ENCODE assay signal across 7 mouse cellular contexts in genomic region chr17:40933985-40934384, GRCm38 (mm10). TPM values are rescaled to one million over a fixed set of nuclear protein-coding genes. Genes with fewer than 3 reads are reported as not detected.
DNase-seq lines count a peak whose midpoint lies in the region; ATAC-seq and TF ChIP-seq lines count a peak whose summit lies in the region.

No protein-coding gene starts in this region.

- H3K36me3 ChIP-seq in lung, postnatal 0 days (ENCODE audit: insufficient read depth, low read length) = peaks cover 6% of the 10 kb centered on the region; the same call in 1 of the 2 replicates
- no peaks in the 10 kb centered on the region for H3K36me3 ChIP-seq in hindbrain, embryonic 11.5 days (ENCODE audit: control insufficient read depth, insufficient read depth, low read length)
- H3K36me3 ChIP-seq in megakaryocyte, embryonic 14.5 days (replicated peaks; ENCODE audit: low read length) = peaks cover 55% of the 10 kb centered on the region

- H3K9me3 ChIP-seq in lung, postnatal 0 days (ENCODE audit: low read length) = no peaks in the 10 kb centered on the region
- H3K9me3 ChIP-seq in hindbrain, embryonic 11.5 days (ENCODE audit: control insufficient read depth, low read length) = no peaks in the 10 kb centered on the region
- no peaks in the 10 kb centered on the region for H3K9me3 ChIP-seq in megakaryocyte, embryonic 14.5 days

- peak overlapping the region; percentile 39; the same call in 1 of the 2 replicates for H3K9ac ChIP-seq in lung, postnatal 0 days (replicated peaks; ENCODE audit: low read depth)
- peak overlapping the region; percentile 72 for H3K9ac ChIP-seq in hindbrain, embryonic 11.5 days (ENCODE audit: low read depth, low read length)

- no peak for TF ChIP-seq EP300 in lung, postnatal 0 days (IDR thresholded peaks at IDR 0.05)

- no peaks in the 10 kb centered on the region for H3K4me1 ChIP-seq in lung, postnatal 0 days (ENCODE audit: insufficient read depth, low read depth, low read length)
- no peaks in the 10 kb centered on the region for H3K4me1 ChIP-seq in cortical plate, adult 2 months (ENCODE audit: control insufficient read depth, insufficient read depth, low read length)
- H3K4me1 ChIP-seq in hindbrain, embryonic 11.5 days (replicated peaks; ENCODE audit: control insufficient read depth, insufficient read depth, low read length) = no peaks in the 10 kb centered on the region
- peaks cover 7% of the 10 kb centered on the region; the same call in 1 of the 2 replicates for H3K4me1 ChIP-seq in megakaryocyte, embryonic 14.5 days

- ATAC-seq in lung, postnatal 0 days = no peak
- ATAC-seq in hindbrain, embryonic 11.5 days (ENCODE audit: low FRiP score) = peak; percentile 33

- 1% methylated on average over 14 of the region's 14 CpGs for WGBS in lung, postnatal 0 days
- WGBS in hindbrain, embryonic 11.5 days = under 1% methylated on average over 14 of the region's 14 CpGs

- no peak for DNase-seq in lung, postnatal 0 days (ENCODE audit: low spot score)
- no peak for DNase-seq in lung, postnatal 14 days
- DNase-seq in hindbrain, embryonic 11.5 days (ENCODE audit: low spot score) = no peak
- DNase-seq in layer of hippocampus, postnatal 25 days (ENCODE audit: extremely low spot score in 1 of 2, low spot score in 1 of 2) = no peak
- no peak for DNase-seq in layer of hippocampus, adult 9-11 months

- H3K27me3 ChIP-seq in lung, postnatal 0 days (replicated peaks; ENCODE audit: insufficient read depth, low read length) = no peaks in the 10 kb centered on the region
- no peaks in the 10 kb centered on the region for H3K27me3 ChIP-seq in hindbrain, embryonic 11.5 days (ENCODE audit: control insufficient read depth, insufficient read depth, low read length)
- H3K27me3 ChIP-seq in megakaryocyte, embryonic 14.5 days (replicated peaks) = no peaks in the 10 kb centered on the region

- H3K4me2 ChIP-seq in lung, postnatal 0 days (replicated peaks; ENCODE audit: low read depth, low read length) = peak overlapping the region; percentile 66
- peak overlapping the region; percentile 51 for H3K4me2 ChIP-seq in hindbrain, embryonic 11.5 days (replicated peaks; ENCODE audit: low read depth, low read length)

- no peak for TF ChIP-seq POLR2A in cortical plate, adult 2 months (IDR thresholded peaks at IDR 0.05; ENCODE audit: extremely low read depth, insufficient read depth, low read length)

- H3K4me3 ChIP-seq in lung, postnatal 0 days (ENCODE audit: low read depth, low read length) = peak overlapping the region; percentile 72
- H3K4me3 ChIP-seq in cortical plate, adult 2 months (ENCODE audit: insufficient read depth, low read length) = peak overlapping the region; percentile 98
- H3K4me3 ChIP-seq in hindbrain, embryonic 11.5 days (ENCODE audit: low read depth, low read length) = peak overlapping the region; percentile 73
- H3K4me3 ChIP-seq in megakaryocyte, embryonic 14.5 days (replicated peaks) = peak overlapping the region; percentile 93

- H3K27ac ChIP-seq in lung, postnatal 0 days (ENCODE audit: low read length) = no peak overlapping the region
- no peak overlapping the region for H3K27ac ChIP-seq in cortical plate, adult 2 months (ENCODE audit: insufficient read depth, low read length)
- no peak overlapping the region for H3K27ac ChIP-seq in hindbrain, embryonic 11.5 days (ENCODE audit: low read depth, low read length)

- TF ChIP-seq CTCF in lung, postnatal 0 days (IDR thresholded peaks at IDR 0.05) = no peak
- no peak for TF ChIP-seq CTCF in cortical plate, adult 2 months (IDR thresholded peaks at IDR 0.05; ENCODE audit: extremely low read depth, insufficient read depth, low read length)

RNA-seq across cellular contexts. Expression of gene Mut, which starts 0.5 kb away (rescaled TPM):
- polyA plus RNA-seq in lung, postnatal 0 days (2015; fragmentation: Nextera tagmentation; extraction: Ambion mirVana) = 32.5 and 37.0 TPM in 2 replicates
- 21.7 and 24.6 TPM in 2 replicates for polyA plus RNA-seq in cortical plate, adult 2 months (2012; rRNA removed)
- 29.4 and 33.0 TPM in 2 replicates for polyA plus RNA-seq in hindbrain, embryonic 11.5 days (2014; fragmentation: Nextera tagmentation; extraction: Ambion mirVana)
- 3.5 TPM in 1 of 2 replicates, not detected in the other for polyA plus RNA-seq in megakaryocyte, embryonic 14.5 days (2012; ENCODE audit: insufficient read depth, low replicate concordance)
- 10 to 100 TPM; 43.8 to 49.5 TPM for total RNA-seq in layer of hippocampus, postnatal 25 days (2021)

RNA-seq across cellular contexts. Expression of gene Cenpq, which starts 0.9 kb away (rescaled TPM):
- 5.5 and 6.2 TPM in 2 replicates for polyA plus RNA-seq in lung, postnatal 0 days (2015; fragmentation: Nextera tagmentation; extraction: Ambion mirVana)
- polyA plus RNA-seq in cortical plate, adult 2 months (2012; rRNA removed) = 4.3 and 4.6 TPM in 2 replicates
- 31.0 and 35.2 TPM in 2 replicates for polyA plus RNA-seq in hindbrain, embryonic 11.5 days (2014; fragmentation: Nextera tagmentation; extraction: Ambion mirVana)
- polyA plus RNA-seq in megakaryocyte, embryonic 14.5 days (2012; ENCODE audit: insufficient read depth, low replicate concordance) = 0.86 TPM in 1 of 2 replicates, not detected in the other
- 1 to 10 TPM; 3.4 to 4.0 TPM for total RNA-seq in layer of hippocampus, postnatal 25 days (2021)

RNA-seq across cellular contexts. Expression of gene Glyatl3, which starts 19.8 kb away (rescaled TPM):
- not detected in 2 replicates for polyA plus RNA-seq in lung, postnatal 0 days (2015; fragmentation: Nextera tagmentation; extraction: Ambion mirVana)
- not detected in 2 replicates for polyA plus RNA-seq in cortical plate, adult 2 months (2012; rRNA removed)
- not detected in 2 replicates for polyA plus RNA-seq in hindbrain, embryonic 11.5 days (2014; fragmentation: Nextera tagmentation; extraction: Ambion mirVana)
- polyA plus RNA-seq in megakaryocyte, embryonic 14.5 days (2012; ENCODE audit: insufficient read depth, low replicate concordance) = not detected in 2 replicates
- not detected for total RNA-seq in layer of hippocampus, postnatal 25 days (2021)

RNA-seq across cellular contexts. Expression of gene 9130008F23Rik, which starts 53.6 kb away (rescaled TPM):
- 2.4 and 2.9 TPM in 2 replicates for polyA plus RNA-seq in lung, postnatal 0 days (2015; fragmentation: Nextera tagmentation; extraction: Ambion mirVana)
- polyA plus RNA-seq in cortical plate, adult 2 months (2012; rRNA removed) = 0.19 and 0.42 TPM in 2 replicates
- polyA plus RNA-seq in hindbrain, embryonic 11.5 days (2014; fragmentation: Nextera tagmentation; extraction: Ambion mirVana) = 0.90 and 1.7 TPM in 2 replicates
- 1.1 and 3.3 TPM in 2 replicates for polyA plus RNA-seq in megakaryocyte, embryonic 14.5 days (2012; ENCODE audit: insufficient read depth, low replicate concordance)
- under 1 TPM; 0.21 to 0.22 TPM for total RNA-seq in layer of hippocampus, postnatal 25 days (2021)
